Mouse (Mus musculus) CH12.LX (cell line): ENCODE results near the gene Rasgef1a. TPM values are rescaled to one million over a fixed set of nuclear protein-coding genes. Genes with fewer than 3 reads are reported as not detected.

Experiments
- DNase-seq: peaks from one replicate; pipeline ENCODE4 v3.0.0-alpha.2; 2013; ENCODE audit errors: extremely low read depth
- H3K27ac ChIP-seq: 2 replicates; pipeline ENCODE4 v1.5.1; 2012; ENCODE audit warnings: low read depth, mild to moderate bottlenecking, control low read depth, moderate library complexity; ENCODE audit not compliant: insufficient read depth
- H3K27me3 ChIP-seq: replicated peaks from 2 replicates; pipeline ENCODE3; 2012; ENCODE audit warnings: inconsistent platforms
- H3K36me3 ChIP-seq, 2 experiments: replicated peaks in 1 of 2; 2 replicates each; pipeline versions ENCODE3 to v1.6.1; 2012; ENCODE audit warnings: inconsistent platforms in 1 of 2, low read length in 1 of 2, mild to moderate bottlenecking in 1 of 2, mixed read lengths in 1 of 2, moderate library complexity in 1 of 2; ENCODE audit not compliant: control insufficient read depth in 1 of 2, insufficient read depth in 1 of 2
- H3K4me1 ChIP-seq, 2 experiments: 2 replicates each; pipeline ENCODE4 v1.6.1; 2012; ENCODE audit warnings: inconsistent platforms in 1 of 2, moderate library complexity in 1 of 2; ENCODE audit not compliant: insufficient read depth in 2 of 2, control insufficient read depth in 1 of 2
- H3K4me2 ChIP-seq: 2 replicates; pipeline ENCODE4 v1.6.1; 2012; ENCODE audit warnings: low read depth, mild to moderate bottlenecking, control low read depth; ENCODE audit not compliant: poor library complexity, insufficient read depth, severe bottlenecking
- H3K4me3 ChIP-seq, 3 experiments: fragments of 150-350 bp in 1 of 3; sonication (generic) in 1 of 3; replicated peaks in 1 of 3; 2 replicates each; pipeline versions ENCODE3 to v1.5.1; 2011 to 2012; ENCODE audit warnings: low read depth in 2 of 3, low read length in 2 of 3, mild to moderate bottlenecking in 2 of 3, moderate library complexity in 2 of 3, control low read depth in 1 of 3, improper control_type of control experiment in 1 of 3, inconsistent platforms in 1 of 3, mixed read lengths in 1 of 3; ENCODE audit not compliant: poor library complexity in 1 of 3
- H3K79me2 ChIP-seq: replicated peaks from 2 replicates; pipeline ENCODE4 v1.6.1; 2012; ENCODE audit warnings: mild to moderate bottlenecking, moderate library complexity; ENCODE audit not compliant: control insufficient read depth, poor library complexity, insufficient read depth, severe bottlenecking; ENCODE audit errors: extremely low read depth
- H3K9ac ChIP-seq: 2 replicates; pipeline ENCODE4 v1.6.1; 2012; ENCODE audit warnings: low read depth, mild to moderate bottlenecking, control low read depth, moderate library complexity; ENCODE audit not compliant: insufficient read depth
- H3K9me3 ChIP-seq: replicated peaks from 2 replicates; pipeline ENCODE3; 2012; ENCODE audit warnings: low read length, inconsistent platforms, mixed read lengths
- CHD1 ChIP-seq: IDR thresholded peaks from 2 replicates; pipeline ENCODE4 v1.6.1; 2012; ENCODE audit warnings: low read depth, low read length, improper control_type of control experiment, inconsistent platforms
- CTCF ChIP-seq, 2 experiments: IDR thresholded peaks in 1 of 2; conservative IDR thresholded peaks in 1 of 2; 2 replicates each; pipeline ENCODE4 v1.5.1; 2011 to 2012; ENCODE audit warnings: low read depth in 2 of 2, low read length in 2 of 2, improper control_type of control experiment in 1 of 2, inconsistent platforms in 1 of 2, mild to moderate bottlenecking in 1 of 2, moderate library complexity in 1 of 2
- ETS1 ChIP-seq: conservative IDR thresholded peaks from 2 replicates; pipeline ENCODE4 v1.6.1; 2012; ENCODE audit warnings: low read depth, mild to moderate bottlenecking, inconsistent platforms, low read length, improper control_type of control experiment, moderate library complexity
- JUN ChIP-seq: IDR thresholded peaks from 2 replicates; pipeline ENCODE4 v1.6.1; 2011; ENCODE audit warnings: low read depth, mild to moderate bottlenecking, low read length, improper control_type of control experiment, moderate library complexity; ENCODE audit not compliant: insufficient read depth
- JUND ChIP-seq: conservative IDR thresholded peaks from 2 replicates; pipeline ENCODE4 v1.6.1; 2011; ENCODE audit warnings: low read depth, low read length, improper control_type of control experiment
- MAFK ChIP-seq: IDR thresholded peaks from 2 replicates; pipeline ENCODE4 v1.6.1; 2011; ENCODE audit warnings: low read length, improper control_type of control experiment; ENCODE audit not compliant: insufficient replicate concordance
- NRF1 ChIP-seq: IDR thresholded peaks from 2 replicates; pipeline ENCODE4 v1.6.1; 2014; ENCODE audit warnings: low read depth, mild to moderate bottlenecking, inconsistent platforms, low read length, improper control_type of control experiment, moderate library complexity
- RAD21 ChIP-seq: IDR thresholded peaks from 2 replicates; pipeline ENCODE4 v1.6.1; 2011; ENCODE audit warnings: low read depth, mild to moderate bottlenecking, low read length, improper control_type of control experiment, moderate library complexity
- RCOR1 ChIP-seq: conservative IDR thresholded peaks from 2 replicates; pipeline ENCODE4 v1.6.1; 2012; ENCODE audit warnings: low read depth, mild to moderate bottlenecking, inconsistent platforms, low read length, improper control_type of control experiment
- SIN3A ChIP-seq: IDR thresholded peaks from 2 replicates; pipeline ENCODE4 v1.6.1; 2012; ENCODE audit warnings: low read length, improper control_type of control experiment, inconsistent platforms
- SMC3 ChIP-seq: IDR thresholded peaks from 2 replicates; pipeline ENCODE4 v1.6.1; 2011; ENCODE audit warnings: low read depth, low read length, improper control_type of control experiment
- USF1 ChIP-seq: IDR thresholded peaks from 2 replicates; pipeline ENCODE4 v1.6.1; 2014; ENCODE audit warnings: low read depth, mild to moderate bottlenecking, inconsistent platforms, low read length, improper control_type of control experiment
- USF2 ChIP-seq: conservative IDR thresholded peaks from 2 replicates; pipeline ENCODE4 v1.6.1; 2011; ENCODE audit warnings: low read depth, low read length, improper control_type of control experiment
- ZC3H11A ChIP-seq: IDR thresholded peaks from 2 replicates; pipeline ENCODE4 v1.6.1; 2012; ENCODE audit warnings: low read depth, mild to moderate bottlenecking, inconsistent platforms, low read length, improper control_type of control experiment
- ZKSCAN1 ChIP-seq: IDR thresholded peaks from 2 replicates; pipeline ENCODE4 v1.6.1; 2012; ENCODE audit warnings: low read depth, inconsistent platforms, low read length, improper control_type of control experiment, borderline replicate concordance
- ZNF384 ChIP-seq: IDR thresholded peaks from 2 replicates; pipeline ENCODE4 v1.6.1; 2012; ENCODE audit warnings: low read depth, low read length, improper control_type of control experiment, inconsistent platforms
- dilution Hi-C: fragments of 300-500 bp; cut with MboI; formaldehyde crosslinking; loops from 2 replicates; pipeline ENCODE4 v1.14.3; 2020; ENCODE audit warnings: low sequenced_read_pairs; ENCODE audit not compliant: extremely low pct_unique_long_range_greater_than_20kb, extremely low pct_ligation_motif_present
- in situ Hi-C: fragments of 300-500 bp; cut with MboI; formaldehyde crosslinking; loops from 3 replicates; pipeline ENCODE4 v1.14.3; 2019; ENCODE audit warnings: low sequenced_read_pairs, low pct_ligation_motif_present, low pct_unique_long_range_greater_than_20kb, mixed read lengths
- polyA plus RNA-seq: library from polyadenylated mRNA; unstranded; fragments of >175 nt; gene quantifications from 2 replicates; pipeline ENCODE4 v1.2.1, GENCODE M21; 2012; ENCODE audit warnings: low read depth; ENCODE audit not compliant: insufficient read length
- total RNA-seq, 2 experiments: library from RNA; depleted of rRNA; stranded (reverse); fragments of 300-350 nt in 1 of 2; fragments of >200 nt in 1 of 2; gene quantifications; 2 replicates each; pipeline ENCODE4 v1.2.3; 2012 to 2014

The Rasgef1a gene
- total and polyA plus RNA-seq, 3 experiments: 0.13 TPM; not detected in 2

GRCm38 (mm10) chr6:118047811-118048505 is 36.7 kb downstream of the Rasgef1a start:
- no peak overlapping the region for H3K4me2 ChIP-seq
- no peak overlapping the region for H3K4me3 ChIP-seq
- H3K27me3 ChIP-seq: peaks cover 89% of the 10 kb centered on the region
- no peaks in the 10 kb centered on the region for H3K4me1 ChIP-seq
- H3K79me2 ChIP-seq: no peaks in the 10 kb centered on the region
- no peak overlapping the region for H3K27ac ChIP-seq
- TF ChIP-seq SIN3A (no peak), JUND (no peak), JUN (no peak)
- in situ Hi-C loops: no loop called here
- DNase-seq: no peak
- peaks cover 7% of the 10 kb centered on the region for H3K9me3 ChIP-seq
- no peak overlapping the region for H3K9ac ChIP-seq
- no peaks in the 10 kb centered on the region for H3K36me3 ChIP-seq
- dilution Hi-C loops: no loop called here

- H3K36me3 ChIP-seq: no peaks in the 10 kb centered on the region
- in situ Hi-C loops (no loop called here), dilution Hi-C loops (no loop called here)
- no peak for DNase-seq
- H3K79me2 ChIP-seq: no peaks in the 10 kb centered on the region
- H3K4me2 ChIP-seq: no peak overlapping the region
- no peaks in the 10 kb centered on the region for H3K4me1 ChIP-seq
- H3K27ac ChIP-seq: no peak overlapping the region
- H3K9ac ChIP-seq: no peak overlapping the region
- H3K27me3 ChIP-seq: peaks cover 85% of the 10 kb centered on the region
- no peak overlapping the region for H3K4me3 ChIP-seq
- TF ChIP-seq RCOR1 (no peak), ZC3H11A (no peak), CTCF (conservative IDR thresholded peaks at IDR 0.05 in 1 of 2, IDR thresholded peaks at IDR 0.05 in 1 of 2; ENCODE audit: low read depth in 2 of 2, low read length in 2 of 2) (no peak), USF2 (no peak), ZKSCAN1 (no peak), JUN (no peak), USF1 (no peak), ETS1 (no peak), ZNF384 (no peak), RAD21 (no peak), SMC3 (no peak), NRF1 (no peak), MAFK (no peak), CHD1 (no peak)
- peaks cover 7% of the 10 kb centered on the region for H3K9me3 ChIP-seq
Measured at GRCm38 (mm10) chr6:118049776-118050175, 38.5 kb downstream of the Rasgef1a start.
